Mouse (Mus musculus) testis, adult 2 months (tissue): ENCODE results near the gene Lgals4.

Experiments used
- CTCF ChIP-seq: fragments of 200-500 bp; IDR thresholded peaks from 2 replicates; pipeline ENCODE4 v1.5.1; 2012; ENCODE audit warnings: low read depth, mild to moderate bottlenecking, inconsistent platforms, low read length, moderate library complexity; ENCODE audit not compliant: control insufficient read depth, insufficient read depth, insufficient replicate concordance
- POLR2A ChIP-seq: fragments of 200-500 bp; IDR thresholded peaks from 2 replicates; pipeline ENCODE4 v1.6.1; 2012; ENCODE audit warnings: low read depth, mild to moderate bottlenecking, inconsistent platforms, low read length, moderate library complexity; ENCODE audit not compliant: control insufficient read depth

DNA sequence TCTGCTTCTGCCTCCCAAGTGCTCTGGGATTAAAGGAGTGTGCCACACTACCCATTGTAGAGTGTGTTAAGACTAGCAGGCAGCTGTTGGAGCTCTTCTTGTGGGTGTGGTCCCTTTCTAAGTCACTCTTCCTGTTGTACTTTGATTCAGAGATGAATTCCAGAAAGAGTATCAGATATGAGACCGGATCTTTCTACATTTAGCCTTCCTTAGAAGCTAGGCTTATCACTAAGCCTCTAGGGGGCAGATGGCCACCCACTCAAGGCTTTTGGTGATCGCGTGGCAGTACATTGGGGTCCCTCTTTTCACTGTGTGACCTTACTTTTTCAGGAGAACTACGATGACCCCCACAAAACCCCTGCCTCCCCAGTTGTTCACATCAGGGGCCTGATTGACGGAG is 20.7 kb upstream of the Lgals4 start:
- TF ChIP-seq POLR2A (no peak), CTCF (no peak)
